Mouse (Mus musculus): ENCODE measurements around the gene Akt1s1. TPM values are rescaled to one million over a fixed set of nuclear protein-coding genes. Genes with fewer than 3 reads are reported as not detected.

The Akt1s1 gene
- polyA plus RNA-seq, 1 experiment from 2014 or later = 38.0 TPM

DNA sequence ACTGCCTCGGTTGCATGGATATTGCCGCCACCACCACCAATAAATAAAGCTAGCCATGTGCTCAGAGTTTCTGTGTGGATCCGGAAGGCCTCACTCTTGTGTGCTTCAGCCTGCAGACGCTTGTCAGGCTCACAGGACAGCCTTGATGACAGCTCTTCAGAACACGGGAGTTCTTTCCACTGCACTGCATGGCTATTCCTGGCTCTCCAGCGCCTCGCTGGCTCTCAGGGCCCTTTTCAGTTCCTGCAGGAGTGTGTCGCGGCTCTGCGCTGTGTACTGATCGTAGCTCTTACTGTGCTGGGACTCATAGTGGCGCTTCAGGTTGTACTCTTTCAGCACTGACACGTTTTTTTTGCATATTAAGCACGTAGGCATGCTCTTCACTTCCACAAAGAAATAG lies 29.0 kb downstream of the Akt1s1 start:
- Histone ChIP-seq H3K4me2 (replicated peaks; ENCODE audit: low read depth, low read length) (no peak overlapping the region), H3K36me3 (ENCODE audit: control insufficient read depth, insufficient read depth, low read length) (peaks cover 31% of the 10 kb centered on the region), H3K4me3 (ENCODE audit: low read depth, low read length) (no peak overlapping the region), H3K27me3 (ENCODE audit: control insufficient read depth, insufficient read depth, low read length) (no peaks in the 10 kb centered on the region), H3K9ac (ENCODE audit: low read depth, low read length) (no peak overlapping the region), H3K4me1 (replicated peaks; ENCODE audit: control insufficient read depth, insufficient read depth, low read length) (no peaks in the 10 kb centered on the region), H3K27ac (ENCODE audit: low read depth, low read length) (no peak overlapping the region), H3K9me3 (ENCODE audit: control insufficient read depth, low read length) (no peaks in the 10 kb centered on the region)
- 93% methylated on average over 14 of the region's 14 CpGs for WGBS
- DNase-seq (ENCODE audit: low spot score) (no peak), ATAC-seq (ENCODE audit: low FRiP score) (no peak)

DNA sequence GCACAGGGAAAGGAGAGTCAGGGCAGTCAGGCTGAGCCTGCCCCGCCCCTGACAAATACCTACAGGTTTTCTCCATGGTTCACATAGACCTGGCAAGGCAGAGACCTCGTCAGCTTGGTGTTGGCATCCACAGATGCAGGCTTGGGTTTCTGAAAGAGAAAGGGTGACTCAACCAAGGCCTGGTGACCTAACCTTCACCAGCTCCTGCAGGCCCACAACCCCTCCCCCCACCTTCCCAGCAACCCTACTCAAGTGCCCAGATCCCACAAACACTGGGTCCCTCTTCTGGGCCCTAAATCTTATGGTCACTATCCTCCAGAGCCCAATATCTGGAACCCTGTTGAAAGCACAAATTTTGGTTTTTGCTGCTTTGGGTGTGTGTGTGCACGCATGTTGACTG lies 34.2 kb downstream of the Akt1s1 start:
- Histone ChIP-seq H3K9me3 (ENCODE audit: control insufficient read depth, low read length) (no peaks in the 10 kb centered on the region), H3K36me3 (ENCODE audit: control insufficient read depth, insufficient read depth, low read length) (peaks cover 37% of the 10 kb centered on the region), H3K4me3 (ENCODE audit: low read depth, low read length) (no peak overlapping the region), H3K4me1 (replicated peaks; ENCODE audit: control insufficient read depth, insufficient read depth, low read length) (no peaks in the 10 kb centered on the region), H3K27me3 (ENCODE audit: control insufficient read depth, insufficient read depth, low read length) (no peaks in the 10 kb centered on the region), H3K9ac (ENCODE audit: low read depth, low read length) (no peak overlapping the region), H3K4me2 (replicated peaks; ENCODE audit: low read depth, low read length) (no peak overlapping the region), H3K27ac (ENCODE audit: low read depth, low read length) (no peak overlapping the region)
- WGBS = 100% methylated on average over 3 of the region's 3 CpGs
- ATAC-seq (ENCODE audit: low FRiP score) (no peak), DNase-seq (ENCODE audit: low spot score) (no peak)

DNA sequence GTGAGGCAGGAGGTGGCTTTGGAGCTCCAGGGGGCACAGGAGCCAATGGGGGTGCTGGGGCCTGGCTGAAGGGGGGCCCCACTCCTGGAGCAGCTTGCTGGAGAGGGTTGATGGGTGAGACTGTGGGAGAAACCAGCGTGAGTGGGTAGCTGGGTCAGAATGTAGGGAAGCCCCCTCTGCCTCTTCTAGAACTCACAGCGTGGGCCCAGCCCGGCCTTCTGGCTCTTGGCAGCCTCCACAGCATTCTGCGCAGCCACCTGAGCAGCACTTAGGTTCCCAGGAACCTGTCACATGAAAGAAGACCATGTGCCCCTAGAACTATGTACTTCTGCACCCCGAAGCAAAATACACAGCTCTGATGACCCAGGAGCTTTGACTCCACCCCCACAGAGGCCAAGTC lies 35.8 kb downstream of the Akt1s1 start:
- Histone ChIP-seq H3K4me1 (replicated peaks; ENCODE audit: control insufficient read depth, insufficient read depth, low read length) (no peaks in the 10 kb centered on the region), H3K9me3 (ENCODE audit: control insufficient read depth, low read length) (no peaks in the 10 kb centered on the region), H3K27me3 (ENCODE audit: control insufficient read depth, insufficient read depth, low read length) (no peaks in the 10 kb centered on the region), H3K9ac (ENCODE audit: low read depth, low read length) (no peak overlapping the region), H3K4me2 (replicated peaks; ENCODE audit: low read depth, low read length) (no peak overlapping the region), H3K27ac (ENCODE audit: low read depth, low read length) (no peak overlapping the region), H3K36me3 (ENCODE audit: control insufficient read depth, insufficient read depth, low read length) (peaks cover 26% of the 10 kb centered on the region), H3K4me3 (ENCODE audit: low read depth, low read length) (no peak overlapping the region)
- 93% methylated on average over 5 of the region's 5 CpGs for WGBS
- ATAC-seq (ENCODE audit: low FRiP score) = no peak
- no peak for DNase-seq (ENCODE audit: low spot score)

DNA sequence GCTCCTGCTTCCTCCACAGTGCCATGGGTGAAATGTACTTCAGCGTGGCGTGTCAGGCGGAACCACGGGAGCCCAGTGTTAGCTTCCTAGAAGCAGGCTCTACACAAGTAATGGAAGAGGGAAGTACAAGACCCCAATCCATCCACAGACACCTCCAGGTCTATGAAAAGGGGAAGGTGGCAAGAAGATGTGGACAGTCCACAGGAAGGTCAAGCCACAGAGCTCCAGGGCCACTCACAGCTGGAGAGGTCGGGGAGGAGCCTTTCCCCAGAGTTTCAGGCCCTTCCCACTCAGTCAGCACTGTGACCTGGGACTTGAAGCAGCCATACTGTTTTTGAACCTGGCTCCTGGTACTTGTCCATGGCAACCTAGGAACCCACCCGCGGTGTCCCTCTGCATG lies 38.2 kb downstream of the Akt1s1 start:
- H3K27ac ChIP-seq (ENCODE audit: low read depth, low read length) = no peak overlapping the region
- no peak for ATAC-seq (ENCODE audit: low FRiP score)

DNA sequence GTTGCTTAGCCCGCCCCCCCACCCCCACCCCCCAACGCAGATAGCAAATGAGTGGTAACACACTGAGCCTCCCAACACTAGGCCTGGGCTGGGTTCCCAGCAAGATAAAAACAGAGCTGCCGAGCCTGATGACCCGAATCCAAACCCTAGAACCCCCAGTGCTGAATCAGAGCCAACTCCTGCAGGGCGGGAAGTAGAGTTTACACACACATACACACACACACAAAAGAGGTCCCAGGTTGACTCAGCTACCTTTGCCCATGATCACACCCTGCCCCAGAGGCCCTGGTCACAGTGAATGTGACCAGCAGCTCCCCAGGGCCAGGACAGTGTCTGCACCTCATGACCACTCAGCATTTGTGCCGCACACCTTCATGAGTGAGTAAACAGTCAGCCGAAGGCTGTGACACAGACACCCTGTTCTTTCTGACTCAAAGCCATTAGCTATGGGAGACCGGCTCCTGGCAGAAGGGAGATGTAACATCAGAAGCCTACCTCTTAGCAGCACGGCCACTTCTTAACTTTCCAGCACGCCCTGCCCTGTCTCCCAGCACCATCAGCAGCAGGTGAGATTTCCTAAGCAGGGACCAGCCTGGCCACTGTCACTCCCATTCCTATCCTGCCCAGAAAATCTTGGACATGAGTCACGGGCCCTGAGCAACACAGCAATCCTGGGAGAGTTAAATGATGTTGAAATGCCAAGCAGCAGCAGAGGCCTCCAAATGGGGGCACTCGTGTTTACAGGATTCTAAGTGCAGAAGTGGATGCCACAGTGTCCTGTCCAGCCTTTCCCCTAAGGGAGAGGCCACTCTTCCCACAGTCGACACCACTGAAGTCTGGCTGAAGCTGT lies 39.7 kb downstream of the Akt1s1 start:
- Histone ChIP-seq H3K4me3 (ENCODE audit: low read depth, low read length) (no peak overlapping the region), H3K36me3 (ENCODE audit: control insufficient read depth, insufficient read depth, low read length) (peaks cover 14% of the 10 kb centered on the region), H3K27ac (ENCODE audit: low read depth, low read length) (no peak overlapping the region), H3K9me3 (ENCODE audit: control insufficient read depth, low read length) (no peaks in the 10 kb centered on the region), H3K27me3 (ENCODE audit: control insufficient read depth, insufficient read depth, low read length) (no peaks in the 10 kb centered on the region), H3K4me2 (replicated peaks; ENCODE audit: low read depth, low read length) (no peak overlapping the region), H3K4me1 (replicated peaks; ENCODE audit: control insufficient read depth, insufficient read depth, low read length) (peaks cover 5% of the 10 kb centered on the region), H3K9ac (ENCODE audit: low read depth, low read length) (no peak overlapping the region)
- no peak for DNase-seq (ENCODE audit: low spot score)
- WGBS = 94% methylated on average over 13 of the region's 13 CpGs
- ATAC-seq (ENCODE audit: low FRiP score) = no peak

More for the DNA sequence above, 38.2 kb downstream of the Akt1s1 start:
- 87% methylated on average over 7 of the region's 7 CpGs for WGBS
- Histone ChIP-seq H3K27me3 (ENCODE audit: control insufficient read depth, insufficient read depth, low read length) (no peaks in the 10 kb centered on the region), H3K36me3 (ENCODE audit: control insufficient read depth, insufficient read depth, low read length) (peaks cover 17% of the 10 kb centered on the region), H3K4me2 (replicated peaks; ENCODE audit: low read depth, low read length) (no peak overlapping the region), H3K9ac (ENCODE audit: low read depth, low read length) (no peak overlapping the region), H3K9me3 (ENCODE audit: control insufficient read depth, low read length) (no peaks in the 10 kb centered on the region), H3K4me1 (replicated peaks; ENCODE audit: control insufficient read depth, insufficient read depth, low read length) (peaks cover 5% of the 10 kb centered on the region), H3K4me3 (ENCODE audit: low read depth, low read length) (no peak overlapping the region)
- DNase-seq (ENCODE audit: low spot score) = no peak

DNA sequence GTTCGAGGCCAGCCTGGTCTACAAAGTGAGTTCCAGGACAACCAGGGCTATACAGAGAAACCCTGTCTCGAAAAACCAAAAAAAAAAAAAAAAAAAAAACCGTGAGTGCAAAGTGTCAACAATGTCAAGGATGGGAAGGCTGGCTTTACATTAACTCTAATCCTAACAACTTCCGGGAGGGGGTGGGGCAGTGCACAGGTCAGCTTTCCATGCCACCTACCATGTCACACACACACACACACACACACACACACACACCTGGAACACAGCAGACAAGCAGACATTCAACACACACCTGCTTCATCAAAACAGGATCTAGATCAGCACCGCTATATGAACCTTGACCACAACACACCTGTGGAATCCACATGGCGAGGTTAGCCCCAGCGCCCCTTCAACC lies 41.4 kb downstream of the Akt1s1 start:
- H3K4me1 ChIP-seq (replicated peaks; ENCODE audit: control insufficient read depth, insufficient read depth, low read length) = peaks cover 5% of the 10 kb centered on the region
- DNase-seq (ENCODE audit: low spot score) = no peak
- peaks cover 6% of the 10 kb centered on the region; the same call in 1 of the 2 replicates for H3K36me3 ChIP-seq (ENCODE audit: control insufficient read depth, insufficient read depth, low read length)
- no peaks in the 10 kb centered on the region for H3K9me3 ChIP-seq (ENCODE audit: control insufficient read depth, low read length)
- H3K9ac ChIP-seq (ENCODE audit: low read depth, low read length) = no peak overlapping the region
- ATAC-seq (ENCODE audit: low FRiP score) = no peak
- H3K4me2 ChIP-seq (replicated peaks; ENCODE audit: low read depth, low read length) = 0 out of 2 replicates have a peak overlapping the region, but pooled peaks have one; percentile 12
- H3K4me3 ChIP-seq (ENCODE audit: low read depth, low read length) = no peak overlapping the region
- WGBS = 94% methylated on average over 6 of the region's 7 CpGs
- H3K27me3 ChIP-seq (ENCODE audit: control insufficient read depth, insufficient read depth, low read length) = no peaks in the 10 kb centered on the region
- H3K27ac ChIP-seq (ENCODE audit: low read depth, low read length) = no peak overlapping the region

DNA sequence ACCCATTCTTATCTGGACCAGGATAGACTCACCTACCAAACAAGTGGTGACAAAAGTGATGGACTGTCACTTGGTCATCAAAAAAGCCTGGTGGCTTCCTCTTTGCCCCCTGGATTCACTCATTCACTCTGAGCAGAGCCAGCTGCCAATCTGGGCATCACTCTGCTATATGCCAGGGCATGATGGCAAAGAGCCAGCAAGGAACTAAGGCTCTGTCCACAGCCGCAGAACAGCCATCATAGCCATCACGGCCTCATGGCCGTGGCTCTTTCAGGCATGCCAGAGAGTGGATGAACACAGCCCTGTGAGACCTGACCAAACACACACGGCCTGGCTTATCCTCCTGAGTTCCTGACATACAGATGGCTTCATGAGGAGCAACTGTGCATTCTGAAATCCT lies 41.9 kb downstream of the Akt1s1 start:
- WGBS = 85% methylated on average over 4 of the region's 4 CpGs
- no peak for ATAC-seq (ENCODE audit: low FRiP score)
- Histone ChIP-seq H3K4me2 (replicated peaks; ENCODE audit: low read depth, low read length) (peak overlapping the region; percentile 87), H3K36me3 (ENCODE audit: control insufficient read depth, insufficient read depth, low read length) (peaks cover 5% of the 10 kb centered on the region; the same call in 1 of the 2 replicates), H3K4me1 (replicated peaks; ENCODE audit: control insufficient read depth, insufficient read depth, low read length) (peaks cover 5% of the 10 kb centered on the region), H3K4me3 (ENCODE audit: low read depth, low read length) (peak overlapping the region; percentile 94; the same call in 1 of the 2 replicates), H3K27ac (ENCODE audit: low read depth, low read length) (no peak overlapping the region), H3K9me3 (ENCODE audit: control insufficient read depth, low read length) (no peaks in the 10 kb centered on the region), H3K9ac (ENCODE audit: low read depth, low read length) (no peak overlapping the region; the same call in 1 of the 2 replicates), H3K27me3 (ENCODE audit: control insufficient read depth, insufficient read depth, low read length) (no peaks in the 10 kb centered on the region)
- no peak for DNase-seq (ENCODE audit: low spot score)

DNA sequence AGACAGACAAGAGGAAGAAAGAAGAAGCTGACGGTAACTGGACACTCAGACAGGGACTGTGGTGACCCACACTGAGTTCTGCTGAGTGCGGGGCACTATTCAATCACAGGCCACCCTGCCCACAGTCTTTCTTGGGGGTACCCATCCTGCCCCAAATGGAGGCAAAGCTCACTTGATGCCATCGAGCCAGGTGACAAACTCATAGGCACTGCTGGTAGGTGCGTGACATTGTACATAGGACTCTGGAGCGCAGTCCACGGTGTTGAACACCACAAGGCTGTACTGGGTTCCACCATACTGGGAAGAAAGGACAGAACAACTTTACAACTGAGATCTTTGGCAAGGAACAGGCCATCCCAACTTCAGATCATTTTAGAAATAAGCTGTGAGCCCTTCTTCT lies 42.8 kb downstream of the Akt1s1 start:
- Histone ChIP-seq H3K9me3 (ENCODE audit: control insufficient read depth, low read length) (no peaks in the 10 kb centered on the region), H3K9ac (ENCODE audit: low read depth, low read length) (peak overlapping the region; percentile 94), H3K36me3 (ENCODE audit: control insufficient read depth, insufficient read depth, low read length) (peaks cover 2% of the 10 kb centered on the region; the same call in 1 of the 2 replicates), H3K27me3 (ENCODE audit: control insufficient read depth, insufficient read depth, low read length) (no peaks in the 10 kb centered on the region), H3K4me2 (replicated peaks; ENCODE audit: low read depth, low read length) (peak overlapping the region; percentile 87), H3K4me1 (replicated peaks; ENCODE audit: control insufficient read depth, insufficient read depth, low read length) (peaks cover 5% of the 10 kb centered on the region), H3K27ac (ENCODE audit: low read depth, low read length) (peak overlapping the region; percentile 91; the same call in 1 of the 2 replicates), H3K4me3 (ENCODE audit: low read depth, low read length) (peak overlapping the region; percentile 94)
- ATAC-seq (ENCODE audit: low FRiP score) = no peak
- 23% methylated on average over 6 of the region's 6 CpGs for WGBS
- peak; percentile 27 for DNase-seq (ENCODE audit: low spot score)

Data from hindbrain, embryonic 11.5 days (tissue).